Mouse (Mus musculus): ENCODE measurements around the gene Arhgef6. TPM values are rescaled to one million over a fixed set of nuclear protein-coding genes. Genes with fewer than 3 reads are reported as not detected.
A peak's percentile ranks its signal among the peaks of the same experiment; 100 is the strongest.

Gene Arhgef6
- polyA plus RNA-seq, 1 experiment, result 31.8 TPM

GRCm38 (mm10) chrX:57364891-57365569 is 26.5 kb upstream of the Arhgef6 start:
- H3K27me3 ChIP-seq (ENCODE audit: control insufficient read depth, insufficient read depth, low read length), result no peaks in the 10 kb centered on the region
- H3K4me3 ChIP-seq (ENCODE audit: extremely low read depth, insufficient read depth, insufficient read length), result no peak overlapping the region
- DNase-seq (ENCODE audit: low read depth in 1 of 2, low spot score in 2 of 2), result no peak
- no peaks in the 10 kb centered on the region for H3K36me3 ChIP-seq (ENCODE audit: control insufficient read depth, insufficient read depth, low read length)
- no peak for TF ChIP-seq POLR2A (IDR thresholded peaks at IDR 0.05; ENCODE audit: low read depth, low read length)
- TF ChIP-seq CTCF (IDR thresholded peaks at IDR 0.05; ENCODE audit: extremely low read depth, insufficient read depth, insufficient read length, insufficient replicate concordance), result no peak
- H3K27ac ChIP-seq (ENCODE audit: insufficient read depth, low read length), result no peak overlapping the region
- 60% methylated on average over 2 of the region's 2 CpGs for WGBS
- no peaks in the 10 kb centered on the region for H3K4me1 ChIP-seq (ENCODE audit: control insufficient read depth, insufficient read depth, insufficient read length)

DNA sequence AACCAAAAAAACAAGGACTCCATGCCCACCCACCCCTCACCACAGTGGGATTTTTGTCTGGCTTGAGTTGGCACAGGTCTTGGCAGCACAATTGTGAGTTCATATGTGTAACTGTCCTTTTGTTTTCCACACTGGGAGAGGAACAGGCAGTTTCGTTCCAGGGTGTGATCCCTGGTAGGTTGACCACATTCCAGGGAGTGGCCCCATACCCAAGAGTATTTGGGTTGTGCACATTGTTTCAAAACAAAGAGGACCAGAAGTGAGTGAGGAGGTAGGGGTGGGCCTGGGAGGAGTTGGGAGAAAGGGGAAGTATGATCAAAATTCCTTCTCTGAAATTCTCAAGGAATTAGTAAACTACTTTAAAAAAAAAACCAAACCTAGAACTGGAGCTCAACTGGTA is 20.8 kb upstream of the Arhgef6 start:
- Histone ChIP-seq H3K27me3 (ENCODE audit: control insufficient read depth, insufficient read depth, low read length) (no peaks in the 10 kb centered on the region), H3K27ac (ENCODE audit: insufficient read depth, low read length) (no peak overlapping the region), H3K4me1 (ENCODE audit: control insufficient read depth, insufficient read depth, insufficient read length) (no peaks in the 10 kb centered on the region), H3K36me3 (ENCODE audit: control insufficient read depth, insufficient read depth, low read length) (no peaks in the 10 kb centered on the region), H3K4me3 (ENCODE audit: extremely low read depth, insufficient read depth, insufficient read length) (no peak overlapping the region)
- no peak for TF ChIP-seq CTCF (IDR thresholded peaks at IDR 0.05; ENCODE audit: extremely low read depth, insufficient read depth, insufficient read length, insufficient replicate concordance)
- no peak for TF ChIP-seq POLR2A (IDR thresholded peaks at IDR 0.05; ENCODE audit: low read depth, low read length)
- no peak for DNase-seq (ENCODE audit: low read depth in 1 of 2, low spot score in 2 of 2)
- 81% methylated on average over 1 of the region's 1 CpGs for WGBS

GRCm38 (mm10) chrX:57339220-57339619 is 691 bp upstream of the Arhgef6 start:
- DNase-seq (ENCODE audit: low read depth in 1 of 2, low spot score in 2 of 2), result no peak
- H3K4me3 ChIP-seq (ENCODE audit: extremely low read depth, insufficient read depth, insufficient read length), result peak overlapping the region; percentile 52; the same call in 1 of the 2 replicates
- no peaks in the 10 kb centered on the region for H3K36me3 ChIP-seq (ENCODE audit: control insufficient read depth, insufficient read depth, low read length)
- H3K27me3 ChIP-seq (ENCODE audit: control insufficient read depth, insufficient read depth, low read length), result no peaks in the 10 kb centered on the region
- no peak for TF ChIP-seq CTCF (IDR thresholded peaks at IDR 0.05; ENCODE audit: extremely low read depth, insufficient read depth, insufficient read length, insufficient replicate concordance)
- no peak for TF ChIP-seq POLR2A (IDR thresholded peaks at IDR 0.05; ENCODE audit: low read depth, low read length)
- no peaks in the 10 kb centered on the region for H3K4me1 ChIP-seq (ENCODE audit: control insufficient read depth, insufficient read depth, insufficient read length)
- H3K27ac ChIP-seq (ENCODE audit: insufficient read depth, low read length), result peak overlapping the region; percentile 77
- WGBS, result 64% methylated on average over 4 of the region's 4 CpGs

DNA sequence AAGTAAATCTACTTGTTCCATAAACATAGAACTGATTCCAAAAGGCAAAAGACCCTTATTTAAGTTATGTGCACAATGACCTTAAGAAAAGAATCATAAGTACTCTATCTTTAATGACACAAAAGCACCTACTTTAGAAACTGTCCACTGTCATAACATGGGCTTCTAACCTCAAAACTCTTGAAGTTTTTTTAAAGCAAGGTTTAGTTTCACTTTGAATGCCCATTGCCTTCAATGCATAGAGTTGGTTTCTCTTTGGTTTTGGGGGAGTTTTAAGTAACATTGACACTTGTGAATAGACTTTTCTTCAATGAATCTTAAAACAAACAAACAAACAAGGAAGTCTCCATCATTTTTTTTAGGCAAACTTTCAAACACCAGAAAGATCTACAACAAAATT is 947 bp downstream of the Arhgef6 start:
- Histone ChIP-seq H3K4me3 (ENCODE audit: extremely low read depth, insufficient read depth, insufficient read length) (0 out of 2 replicates have a peak overlapping the region, but pooled peaks have one; percentile 42), H3K4me1 (ENCODE audit: control insufficient read depth, insufficient read depth, insufficient read length) (no peaks in the 10 kb centered on the region), H3K36me3 (ENCODE audit: control insufficient read depth, insufficient read depth, low read length) (no peaks in the 10 kb centered on the region; the same call in 1 of the 2 replicates), H3K27me3 (ENCODE audit: control insufficient read depth, insufficient read depth, low read length) (no peaks in the 10 kb centered on the region), H3K27ac (ENCODE audit: insufficient read depth, low read length) (no peak overlapping the region; the same call in 1 of the 2 replicates)
- DNase-seq (ENCODE audit: low read depth in 1 of 2, low spot score in 2 of 2), result no peak
- TF ChIP-seq POLR2A (IDR thresholded peaks at IDR 0.05; ENCODE audit: low read depth, low read length) (no peak), CTCF (IDR thresholded peaks at IDR 0.05; ENCODE audit: extremely low read depth, insufficient read depth, insufficient read length, insufficient replicate concordance) (no peak)

DNA sequence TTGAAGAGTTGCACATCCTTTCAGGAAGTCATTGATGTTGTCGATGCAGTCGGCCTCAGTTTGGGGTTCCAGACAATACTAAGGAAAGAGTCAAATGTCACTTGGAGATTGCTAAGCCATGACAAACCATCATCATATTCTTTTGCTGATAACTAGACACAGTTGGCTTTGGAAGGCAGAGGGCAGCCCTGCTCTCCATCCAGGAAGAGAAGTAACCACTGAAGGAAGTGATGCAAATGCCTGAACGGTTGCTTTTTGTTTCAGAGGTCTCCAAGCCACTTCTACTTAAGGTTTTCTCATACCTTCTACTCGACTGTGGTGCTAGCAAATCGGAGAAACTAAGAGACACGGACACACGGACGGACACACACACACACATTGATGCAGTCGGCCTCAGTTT is 1.6 kb downstream of the Arhgef6 start:
- Histone ChIP-seq H3K27ac (ENCODE audit: insufficient read depth, low read length) (peak overlapping the region; percentile 70), H3K27me3 (ENCODE audit: control insufficient read depth, insufficient read depth, low read length) (no peaks in the 10 kb centered on the region), H3K4me3 (ENCODE audit: extremely low read depth, insufficient read depth, insufficient read length) (peak overlapping the region; percentile 51), H3K36me3 (ENCODE audit: control insufficient read depth, insufficient read depth, low read length) (no peaks in the 10 kb centered on the region; the same call in 1 of the 2 replicates), H3K4me1 (ENCODE audit: control insufficient read depth, insufficient read depth, insufficient read length) (no peaks in the 10 kb centered on the region)
- whole genome bisulfite sequencing, result 44% methylated on average over 9 of the region's 9 CpGs
- TF ChIP-seq CTCF (IDR thresholded peaks at IDR 0.05; ENCODE audit: extremely low read depth, insufficient read depth, insufficient read length, insufficient replicate concordance), result no peak
- TF ChIP-seq POLR2A (IDR thresholded peaks at IDR 0.05; ENCODE audit: low read depth, low read length), result no peak
- no peak for DNase-seq (ENCODE audit: low read depth in 1 of 2, low spot score in 2 of 2)

DNA sequence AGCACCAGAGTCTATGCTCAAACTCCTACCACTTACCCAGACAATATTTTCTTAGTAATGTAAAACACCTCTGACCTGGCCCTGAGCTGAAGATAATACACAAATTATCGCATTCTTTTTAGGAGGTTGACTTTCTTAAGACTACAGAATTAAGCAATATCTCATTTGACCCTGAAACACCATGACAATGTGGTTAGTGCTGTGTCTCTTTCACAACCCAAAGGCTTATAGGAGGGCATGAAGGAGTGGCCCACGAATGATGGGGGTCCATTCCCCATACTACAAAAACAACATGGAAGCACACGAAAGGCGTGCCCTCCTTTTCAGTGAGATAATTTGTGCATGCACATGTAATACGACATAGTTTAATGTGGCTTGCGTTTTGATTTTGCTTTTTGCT is 3.2 kb downstream of the Arhgef6 start:
- H3K27me3 ChIP-seq (ENCODE audit: control insufficient read depth, insufficient read depth, low read length), result no peaks in the 10 kb centered on the region
- H3K27ac ChIP-seq (ENCODE audit: insufficient read depth, low read length), result no peak overlapping the region
- WGBS, result 90% methylated on average over 6 of the region's 6 CpGs
- TF ChIP-seq POLR2A (IDR thresholded peaks at IDR 0.05; ENCODE audit: low read depth, low read length), result no peak
- TF ChIP-seq CTCF (IDR thresholded peaks at IDR 0.05; ENCODE audit: extremely low read depth, insufficient read depth, insufficient read length, insufficient replicate concordance), result no peak
- no peak overlapping the region for H3K4me3 ChIP-seq (ENCODE audit: extremely low read depth, insufficient read depth, insufficient read length)
- H3K4me1 ChIP-seq (ENCODE audit: control insufficient read depth, insufficient read depth, insufficient read length), result no peaks in the 10 kb centered on the region
- no peaks in the 10 kb centered on the region; the same call in 1 of the 2 replicates for H3K36me3 ChIP-seq (ENCODE audit: control insufficient read depth, insufficient read depth, low read length)
- no peak for DNase-seq (ENCODE audit: low read depth in 1 of 2, low spot score in 2 of 2)

- no peaks in the 10 kb centered on the region for H3K36me3 ChIP-seq (ENCODE audit: control insufficient read depth, insufficient read depth, low read length)
- H3K4me3 ChIP-seq (ENCODE audit: extremely low read depth, insufficient read depth, insufficient read length), result no peak overlapping the region
- H3K27me3 ChIP-seq (ENCODE audit: control insufficient read depth, insufficient read depth, low read length), result no peaks in the 10 kb centered on the region
- H3K27ac ChIP-seq (ENCODE audit: insufficient read depth, low read length), result no peak overlapping the region
- WGBS, result 77% methylated on average over 3 of the region's 3 CpGs
- peaks cover 9% of the 10 kb centered on the region; the same call in 1 of the 2 replicates for H3K4me1 ChIP-seq (ENCODE audit: control insufficient read depth, insufficient read depth, insufficient read length)
- no peak for DNase-seq (ENCODE audit: low read depth in 1 of 2, low spot score in 2 of 2)
- TF ChIP-seq CTCF (IDR thresholded peaks at IDR 0.05; ENCODE audit: extremely low read depth, insufficient read depth, insufficient read length, insufficient replicate concordance), result no peak
- TF ChIP-seq POLR2A (IDR thresholded peaks at IDR 0.05; ENCODE audit: low read depth, low read length), result no peak
Measured at GRCm38 (mm10) chrX:57327668-57328338, 10.7 kb downstream of the Arhgef6 start.
